Mouse (Mus musculus) myocyte (in vitro differentiated cells): ENCODE data around the gene Taf3.

Experiments used
- CEBPB ChIP-seq: IDR thresholded peaks from 2 replicates; pipeline ENCODE4 v1.6.1; 2011; ENCODE audit warnings: mild to moderate bottlenecking, moderate library complexity; ENCODE audit not compliant: poor library complexity, insufficient read depth, severe bottlenecking
- E2F4 ChIP-seq: IDR thresholded peaks from one replicate; pipeline ENCODE4 v1.6.1; 2011; ENCODE audit warnings: mild to moderate bottlenecking, control low read depth, moderate library complexity; ENCODE audit not compliant: insufficient read depth
- MAX ChIP-seq: IDR thresholded peaks from one replicate; pipeline ENCODE4 v1.6.1; 2011; ENCODE audit warnings: low read depth, mild to moderate bottlenecking, control low read depth
- MYOD1 ChIP-seq, 3 experiments: IDR thresholded peaks; one replicate each; pipeline ENCODE4 v1.6.1; 2011; ENCODE audit warnings: control low read depth in 2 of 3, low read depth in 2 of 3, mild to moderate bottlenecking in 2 of 3, moderate library complexity in 1 of 3; ENCODE audit not compliant: insufficient read length in 2 of 3, control insufficient read depth in 1 of 3
- MYOG ChIP-seq, 3 experiments: IDR thresholded peaks; one replicate each; pipeline ENCODE4 v1.6.1; 2011; ENCODE audit warnings: control low read depth in 2 of 3, low read depth in 2 of 3, mild to moderate bottlenecking in 2 of 3; ENCODE audit not compliant: insufficient read length in 2 of 3, control insufficient read depth in 1 of 3, insufficient read depth in 1 of 3
- POLR2A ChIP-seq: IDR thresholded peaks from one replicate; pipeline ENCODE4 v1.6.1; 2011; ENCODE audit warnings: low read depth, mild to moderate bottlenecking, control low read depth, moderate library complexity; ENCODE audit not compliant: insufficient read length
- POLR2AphosphoS2 ChIP-seq: IDR thresholded peaks from one replicate; pipeline ENCODE4 v1.6.1; 2011; ENCODE audit warnings: low read depth, control low read depth; ENCODE audit not compliant: insufficient read length
- TCF12 ChIP-seq: IDR thresholded peaks from one replicate; pipeline ENCODE4 v1.6.1; 2011; ENCODE audit warnings: mild to moderate bottlenecking, control low read depth; ENCODE audit not compliant: poor library complexity, insufficient read depth, severe bottlenecking
- USF1 ChIP-seq: IDR thresholded peaks from one replicate; pipeline ENCODE4 v1.6.1; 2011; ENCODE audit warnings: low read depth, mild to moderate bottlenecking, control low read depth, moderate library complexity

DNA sequence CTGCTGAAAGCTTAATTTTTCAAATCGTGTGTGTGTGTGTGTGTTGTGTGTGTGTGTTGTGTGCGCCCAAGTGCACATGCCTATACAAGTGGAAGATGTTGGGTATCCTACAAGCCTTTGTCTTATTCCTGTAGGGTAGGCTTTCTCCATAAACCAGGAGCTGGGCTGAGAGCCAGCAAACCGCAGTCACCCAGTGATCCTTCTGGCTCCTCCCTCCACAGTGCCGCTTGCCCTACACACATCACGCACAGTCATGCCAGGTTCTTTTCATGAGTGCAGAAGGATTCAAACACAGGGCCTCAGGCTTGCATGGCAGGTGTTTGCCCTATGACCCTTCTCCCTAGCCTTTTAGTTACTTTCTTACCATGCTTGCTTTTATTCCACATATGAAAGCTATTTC, 45.0 kb downstream of the Taf3 start:
- TF ChIP-seq USF1 (no peak), E2F4 (no peak), POLR2A (no peak), MAX (no peak), POLR2AphosphoS2 (no peak), MYOD1 (IDR thresholded peaks at IDR 0.05; ENCODE audit: control insufficient read depth in 1 of 3, insufficient read length in 2 of 3, low read depth in 2 of 3) (no peak), TCF12 (no peak), MYOG (IDR thresholded peaks at IDR 0.05; ENCODE audit: control insufficient read depth in 1 of 3, insufficient read depth in 1 of 3, insufficient read length in 2 of 3, low read depth in 2 of 3) (no peak), CEBPB (no peak)
